In the genomic region with DNA sequence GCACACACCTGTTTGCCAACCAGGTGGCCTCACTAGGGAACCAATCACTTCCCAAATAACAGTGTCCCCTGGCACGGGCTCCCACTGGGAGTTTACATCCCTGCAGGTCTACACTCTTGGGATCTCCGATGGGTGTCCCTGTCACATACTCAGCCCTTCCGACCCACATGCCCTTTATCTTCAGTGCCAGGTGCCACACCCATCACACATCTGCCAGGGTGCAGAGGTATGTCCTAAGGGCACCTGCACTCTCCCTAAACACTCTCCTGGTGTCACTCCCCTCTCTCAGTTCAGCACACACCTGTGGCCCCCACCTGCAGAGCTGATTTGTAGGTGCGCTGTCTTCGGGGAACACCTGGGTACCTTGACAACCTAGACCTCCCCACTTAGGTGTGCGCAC, we compare ENCODE assay signal across 9 mouse cellular contexts. TPM values are rescaled to one million over a fixed set of nuclear protein-coding genes. Genes with fewer than 3 reads are reported as not detected.
A peak's percentile ranks its signal among the peaks of the same experiment; 100 is the strongest.
DNase-seq lines count a peak whose midpoint lies in the region; ATAC-seq and TF ChIP-seq lines count a peak whose summit lies in the region.
"Had no signal": no experiment of that assay in that cellular context is flagged by ENCODE, and none has a peak within 500 bp of the region (broad histone marks: within the 10 kb centered on the region; RNA-seq: fewer than 3 reads in every experiment).

No protein-coding gene starts in this region.

- ATAC-seq in embryonic facial prominence, embryonic 15.5 days (ENCODE audit: insufficient number of reproducible peaks, low FRiP score, low TSS enrichment, low read depth): peak; percentile 3; the same call in 1 of the 2 replicates
- ATAC-seq in intestine, embryonic 16.5 days: no peak
- 0 out of 2 replicates have a peak, but pooled peaks have one; percentile 2 for ATAC-seq in neural tube, embryonic 14.5 days (ENCODE audit: low read depth)

- H3K9me3 ChIP-seq in embryonic facial prominence, embryonic 15.5 days (replicated peaks): no peaks in the 10 kb centered on the region
- H3K9me3 ChIP-seq in intestine, embryonic 16.5 days (ENCODE audit: control insufficient read depth, low read length): no peaks in the 10 kb centered on the region
- no peaks in the 10 kb centered on the region for H3K9me3 ChIP-seq in neural tube, embryonic 14.5 days (ENCODE audit: control insufficient read depth, low read length)

- H3K4me3 ChIP-seq in layer of hippocampus, adult 2 months: peak overlapping the region; percentile 61
- H3K4me3 ChIP-seq in embryonic facial prominence, embryonic 15.5 days (replicated peaks): peak overlapping the region; percentile 65
- peak overlapping the region; percentile 70 for H3K4me3 ChIP-seq in intestine, embryonic 16.5 days (ENCODE audit: low read length)
- peak overlapping the region; percentile 47 for H3K4me3 ChIP-seq in neural tube, embryonic 14.5 days (ENCODE audit: low read depth, low read length)

- peak overlapping the region; percentile 71; the same call in 1 of the 2 replicates for H3K27ac ChIP-seq in layer of hippocampus, adult 2 months
- no peak overlapping the region; the same call in 1 of the 2 replicates for H3K27ac ChIP-seq in embryonic facial prominence, embryonic 15.5 days (replicated peaks)
- peak overlapping the region; percentile 28; the same call in 1 of the 2 replicates for H3K27ac ChIP-seq in intestine, embryonic 16.5 days (ENCODE audit: low read length)
- no peak overlapping the region for H3K27ac ChIP-seq in neural tube, embryonic 14.5 days (ENCODE audit: low read depth, low read length)

- H3K4me1 ChIP-seq in embryonic facial prominence, embryonic 15.5 days: peaks cover 79% of the 10 kb centered on the region
- peaks cover 53% of the 10 kb centered on the region for H3K4me1 ChIP-seq in intestine, embryonic 16.5 days (ENCODE audit: control insufficient read depth, insufficient read depth, low read length)
- peaks cover 14% of the 10 kb centered on the region for H3K4me1 ChIP-seq in neural tube, embryonic 14.5 days (ENCODE audit: control insufficient read depth, insufficient read depth, low read length)

- H3K4me2 ChIP-seq in embryonic facial prominence, embryonic 15.5 days (replicated peaks): peak overlapping the region; percentile 92
- H3K4me2 ChIP-seq in intestine, embryonic 16.5 days (ENCODE audit: low read depth, low read length): peak overlapping the region; percentile 95
- peak overlapping the region; percentile 80 for H3K4me2 ChIP-seq in neural tube, embryonic 14.5 days (ENCODE audit: low read depth, low read length)

- 46% methylated on average over 6 of the region's 6 CpGs for WGBS in embryonic facial prominence, embryonic 15.5 days
- 43% methylated on average over 6 of the region's 6 CpGs for WGBS in intestine, embryonic 16.5 days
- WGBS in neural tube, embryonic 14.5 days: 46% methylated on average over 6 of the region's 6 CpGs

- TF ChIP-seq CTCF in layer of hippocampus, adult 2 months (conservative IDR thresholded peaks at IDR 0.05): no peak

- peak overlapping the region; percentile 57 for H3K9ac ChIP-seq in embryonic facial prominence, embryonic 15.5 days
- H3K9ac ChIP-seq in intestine, embryonic 16.5 days (ENCODE audit: low read depth, low read length): peak overlapping the region; percentile 81
- peak overlapping the region; percentile 52; the same call in 1 of the 2 replicates for H3K9ac ChIP-seq in neural tube, embryonic 14.5 days (replicated peaks; ENCODE audit: low read depth, low read length)

- H3K36me3 ChIP-seq in embryonic facial prominence, embryonic 15.5 days: no peaks in the 10 kb centered on the region
- no peaks in the 10 kb centered on the region for H3K36me3 ChIP-seq in intestine, embryonic 16.5 days (ENCODE audit: control insufficient read depth, insufficient read depth, low read length)
- H3K36me3 ChIP-seq in neural tube, embryonic 14.5 days (ENCODE audit: control insufficient read depth, insufficient read depth, low read length): no peaks in the 10 kb centered on the region

- DNase-seq in layer of hippocampus, adult 2 months (ENCODE audit: low spot score in 2 of 2): no peak
- DNase-seq in layer of hippocampus, postnatal 14 days (ENCODE audit: low spot score in 2 of 2): no peak
- no peak for DNase-seq in spleen, adult 18-20 months
- DNase-seq in frontal cortex, postnatal 25 days (ENCODE audit: low spot score in 2 of 2): no peak
- no peak for DNase-seq in layer of hippocampus, postnatal 25 days (ENCODE audit: extremely low spot score in 1 of 2, low spot score in 1 of 2)
- DNase-seq: kidney, adult 18-20 months had no signal

- H3K27me3 ChIP-seq in embryonic facial prominence, embryonic 15.5 days: peaks cover 17% of the 10 kb centered on the region
- peaks cover 19% of the 10 kb centered on the region for H3K27me3 ChIP-seq in intestine, embryonic 16.5 days (replicated peaks; ENCODE audit: control insufficient read depth, insufficient read depth, low read length)
- peaks cover 23% of the 10 kb centered on the region for H3K27me3 ChIP-seq in neural tube, embryonic 14.5 days (ENCODE audit: control insufficient read depth, insufficient read depth, low read length)

RNA-seq across cellular contexts. Expression of a gene that starts 1.8 kb away (rescaled TPM):
- 10 to 100 TPM; 16.6 to 24.4 TPM for total RNA-seq in layer of hippocampus, adult 2 months (2021)
- 10 to 100 TPM; 40.9 to 47.9 TPM for total RNA-seq in layer of hippocampus, postnatal 14 days (2021)
- 29.4 and 33.5 TPM in 2 replicates for polyA plus RNA-seq in embryonic facial prominence, embryonic 15.5 days (2015; fragmentation: Nextera tagmentation; extraction: Ambion mirVana)
- 18.7 and 19.3 TPM in 2 replicates for polyA plus RNA-seq in intestine, embryonic 16.5 days (2015; fragmentation: Nextera tagmentation; extraction: Ambion mirVana)
- polyA plus RNA-seq in neural tube, embryonic 14.5 days (2014; fragmentation: Nextera tagmentation; extraction: Ambion mirVana): 4.2 and 14.1 TPM in 2 replicates
- 10 to 100 TPM; 17.8 to 24.5 TPM for total RNA-seq in layer of hippocampus, postnatal 25 days (2021)

RNA-seq across cellular contexts. Expression of a gene that starts 48.2 kb away (rescaled TPM):
- total RNA-seq in layer of hippocampus, adult 2 months (2021): not detected
- total RNA-seq in layer of hippocampus, postnatal 14 days (2021): not detected
- not detected in 2 replicates for polyA plus RNA-seq in embryonic facial prominence, embryonic 15.5 days (2015; fragmentation: Nextera tagmentation; extraction: Ambion mirVana)
- not detected in 2 replicates for polyA plus RNA-seq in intestine, embryonic 16.5 days (2015; fragmentation: Nextera tagmentation; extraction: Ambion mirVana)
- not detected in 2 replicates for polyA plus RNA-seq in neural tube, embryonic 14.5 days (2014; fragmentation: Nextera tagmentation; extraction: Ambion mirVana)
- total RNA-seq in layer of hippocampus, postnatal 25 days (2021): not detected

Comparison
In these comparisons a context has a peak if more than half of its experiments do, and no peak if none do; other contexts are left out.
1. H3K27ac ChIP-seq: peak in layer of hippocampus, adult 2 months (single experiment) and intestine, embryonic 16.5 days (single experiment); none in embryonic facial prominence, embryonic 15.5 days (single experiment) and neural tube, embryonic 14.5 days (single experiment).
2. Peak in every context shown above with its lines, with median percentiles within 50 percentile points of each other: H3K4me3 ChIP-seq, H3K4me2 ChIP-seq and H3K9ac ChIP-seq.